Mouse (Mus musculus) telencephalon, adult 2 months (tissue): ENCODE measurements at regions not wholly inside any gene's neighbourhood (a gene's known extent, or its start where the extent isn't known, plus 50 kb on each side); places are given as distances from the start of the nearest gene placed in this dataset.

Experiments
- DNase-seq: peaks from one replicate; pipeline ENCODE4 v3.0.0-alpha.2; 2011; ENCODE audit warnings: low read depth, low spot score

DNA sequence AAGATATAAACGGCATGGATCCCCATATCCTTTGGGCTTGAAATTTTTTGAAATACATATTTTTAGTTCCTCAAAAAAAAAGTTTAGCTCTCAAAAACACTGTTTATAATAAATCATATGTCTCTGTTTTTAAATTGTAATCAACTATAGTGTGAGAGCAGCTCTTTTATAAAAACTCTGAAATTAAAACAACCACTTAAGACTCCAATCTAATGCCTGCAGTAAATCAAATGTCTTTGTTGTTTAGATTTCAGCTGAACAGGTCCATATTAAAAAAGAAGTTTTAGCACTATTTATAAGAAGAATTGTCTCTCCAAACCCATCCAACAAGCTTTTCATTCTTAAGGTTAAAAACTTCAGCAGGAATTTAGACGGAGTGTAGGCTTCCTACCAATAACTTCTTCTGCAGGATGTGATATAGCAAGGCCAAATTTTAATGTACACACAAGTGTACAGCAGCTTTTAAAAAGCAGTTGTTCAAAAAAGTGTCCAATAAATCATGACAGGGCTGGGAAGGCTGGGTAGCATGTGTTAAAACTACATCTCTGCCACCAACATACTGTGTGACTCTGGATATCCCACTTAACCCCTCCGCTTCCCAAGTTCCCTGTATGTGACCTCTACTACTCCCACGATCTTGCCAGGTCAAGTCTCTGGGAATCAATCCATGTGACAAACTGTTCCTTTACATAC lies 160.6 kb upstream of the Paip1 start:
- no peak for DNase-seq

DNA sequence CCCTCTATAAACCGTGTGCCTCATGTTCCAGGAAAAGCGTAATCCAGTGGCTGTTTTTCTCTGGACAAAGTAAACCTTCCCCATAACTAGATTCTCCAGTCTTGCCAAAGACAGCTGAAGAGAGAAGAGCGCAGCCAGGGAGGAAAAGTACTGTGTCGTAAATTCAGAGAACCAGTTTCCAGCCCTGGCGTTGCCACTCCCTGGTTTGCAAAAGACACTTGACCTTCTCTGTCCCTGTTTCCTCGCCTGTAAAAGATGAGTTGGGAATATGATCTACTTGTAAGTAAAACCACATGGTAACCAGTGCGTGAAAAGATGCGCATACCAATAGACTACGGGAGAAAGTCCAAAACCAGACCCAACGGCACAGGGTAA lies 160.1 kb upstream of the Paip1 start:
- DNase-seq: no peak

DNA sequence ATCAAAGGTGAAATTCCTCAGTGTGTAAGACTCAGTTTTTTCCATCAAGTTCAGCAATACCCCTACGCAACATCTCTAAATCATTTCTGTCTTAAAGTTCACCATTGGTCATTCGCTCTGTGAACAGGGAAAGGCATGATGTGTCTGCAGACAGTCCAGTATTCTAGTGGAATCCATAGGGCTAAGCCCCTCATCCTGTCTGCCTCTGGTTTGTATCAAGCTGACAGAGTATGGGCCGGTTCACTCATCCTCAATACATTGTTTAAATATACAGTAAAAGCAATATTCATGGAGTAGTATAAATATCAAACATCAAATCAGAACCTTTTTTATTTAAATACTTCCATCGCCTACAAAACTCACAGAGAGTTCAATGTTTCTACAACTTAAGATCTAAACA lies 152.9 kb upstream of the Paip1 start:
- DNase-seq: no peak

DNA sequence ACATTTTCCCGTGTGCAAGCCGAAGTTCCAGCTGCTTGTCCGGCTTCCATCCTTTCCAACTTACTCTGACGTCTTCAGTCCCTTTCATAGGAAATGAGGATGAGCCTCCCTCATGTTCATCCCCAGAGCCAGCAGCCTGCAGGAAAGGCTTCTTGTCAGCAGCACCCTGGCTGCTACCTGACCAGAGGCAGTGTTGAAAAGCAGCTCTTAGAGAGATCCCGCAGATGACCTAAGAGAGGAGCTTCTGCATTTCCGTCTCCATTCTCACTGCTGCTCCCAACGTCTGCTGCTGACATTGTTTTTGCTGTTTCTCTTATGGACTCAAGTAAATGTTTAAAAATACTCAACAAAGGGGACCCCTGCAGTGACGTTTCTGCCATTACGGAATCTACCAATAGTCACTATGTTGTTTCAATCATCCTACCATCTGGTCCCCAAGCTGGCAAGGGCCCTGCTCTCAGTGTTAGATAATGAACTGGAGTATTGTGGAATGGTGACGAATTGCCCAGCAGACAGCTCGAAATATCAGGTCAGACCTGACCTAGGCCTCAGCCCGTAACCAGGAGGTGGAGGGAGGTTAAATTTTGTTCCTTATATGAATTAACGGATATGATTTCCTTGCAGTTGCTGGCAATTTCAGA lies 151.0 kb upstream of the Paip1 start:
- DNase-seq: no peak

DNA sequence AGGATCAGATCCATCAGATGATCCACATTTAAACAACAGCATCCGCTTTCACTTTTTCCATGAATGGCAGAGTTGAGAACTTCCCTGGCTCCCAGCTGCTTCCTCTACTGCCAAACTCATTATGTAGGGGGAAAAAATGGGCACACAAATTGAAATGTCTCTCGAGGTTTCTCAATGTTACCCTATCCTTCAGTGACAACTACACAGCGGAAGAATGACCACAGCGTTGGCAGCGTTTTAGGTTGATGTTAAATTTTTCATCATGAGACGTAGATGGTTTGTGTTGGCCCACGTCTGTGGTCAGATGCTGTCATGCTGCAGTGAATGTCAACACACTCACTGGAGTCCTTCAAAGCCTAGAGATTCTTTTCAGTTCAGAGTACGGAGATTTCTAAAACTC lies 149.0 kb upstream of the Paip1 start:
- DNase-seq: no peak

DNA sequence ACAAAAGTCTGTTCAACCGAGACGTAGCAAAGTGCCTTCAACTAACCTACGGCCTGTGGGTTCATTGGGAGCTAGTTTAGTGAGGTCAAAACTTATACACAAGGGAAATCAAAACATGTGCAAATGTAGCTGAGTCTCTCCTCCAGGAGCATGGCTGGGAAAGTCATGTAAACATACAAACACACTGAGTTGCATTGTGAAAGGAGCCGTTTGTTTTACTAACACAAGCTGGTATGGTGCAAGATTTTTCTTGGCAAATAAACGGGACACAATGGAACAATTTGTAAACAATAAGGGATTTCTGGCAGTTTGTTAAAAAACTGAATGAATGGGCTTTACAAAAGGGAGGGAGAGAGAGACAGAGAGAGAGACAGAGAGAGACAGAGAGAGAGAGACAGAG lies 147.8 kb upstream of the Paip1 start:
- no peak for DNase-seq

DNA sequence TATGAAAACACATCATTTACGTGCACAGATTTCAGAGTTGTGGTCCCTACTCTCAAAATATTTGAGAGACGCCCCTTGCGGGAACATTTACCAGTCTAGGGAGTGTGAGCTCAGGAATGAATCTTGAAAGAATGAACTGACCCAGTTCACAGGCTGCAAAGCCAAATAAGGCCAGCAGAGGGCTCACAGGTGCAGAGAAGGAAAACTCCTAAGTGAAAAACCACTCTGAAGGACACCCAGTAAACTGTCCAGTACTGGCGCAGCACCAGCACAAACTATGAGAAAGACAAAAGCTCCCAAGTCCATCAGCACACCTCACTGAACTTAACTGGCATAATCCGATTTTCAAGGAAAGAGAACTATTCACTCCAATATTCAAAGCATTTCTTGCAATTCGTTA lies 145.0 kb upstream of the Paip1 start:
- peak; percentile 8 for DNase-seq

DNA sequence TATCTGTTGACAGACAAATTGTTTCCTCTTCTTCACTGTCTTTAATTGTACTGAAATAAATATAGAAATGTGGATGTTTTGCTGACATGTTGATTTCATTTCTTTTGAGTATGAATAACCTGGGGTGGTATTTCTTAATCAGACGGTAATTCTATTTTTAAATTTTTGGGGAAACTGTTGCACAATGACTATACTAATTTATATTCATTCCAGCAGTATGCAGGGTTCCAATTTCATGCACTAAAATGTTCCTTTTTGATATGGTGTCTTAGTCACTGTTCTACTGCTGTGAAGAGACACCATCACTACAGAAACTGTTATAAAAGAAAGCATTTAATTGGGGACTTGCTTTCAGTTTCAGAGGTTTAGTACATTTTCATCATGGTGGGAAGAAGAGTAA lies 119.2 kb upstream of the Paip1 start:
- DNase-seq: no peak

DNA sequence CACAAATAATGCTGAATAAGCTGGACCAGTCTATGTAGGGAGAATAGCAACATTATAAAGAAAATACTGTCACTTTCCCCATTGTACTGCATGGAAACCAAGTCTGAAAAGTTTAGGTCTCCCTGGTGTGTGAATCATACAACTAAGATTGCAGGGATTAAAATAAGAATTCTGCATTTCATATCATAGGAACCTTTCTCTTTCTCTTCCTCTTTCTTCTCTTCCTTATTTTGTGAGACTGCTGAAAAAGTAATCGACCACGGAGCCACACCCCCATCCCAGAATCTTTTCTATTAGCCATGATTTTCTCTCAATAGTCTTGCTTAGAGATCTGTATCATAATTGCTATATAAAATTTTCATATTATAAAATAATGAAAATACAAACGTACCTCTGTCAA lies 118.4 kb upstream of the Paip1 start:
- no peak for DNase-seq

DNA sequence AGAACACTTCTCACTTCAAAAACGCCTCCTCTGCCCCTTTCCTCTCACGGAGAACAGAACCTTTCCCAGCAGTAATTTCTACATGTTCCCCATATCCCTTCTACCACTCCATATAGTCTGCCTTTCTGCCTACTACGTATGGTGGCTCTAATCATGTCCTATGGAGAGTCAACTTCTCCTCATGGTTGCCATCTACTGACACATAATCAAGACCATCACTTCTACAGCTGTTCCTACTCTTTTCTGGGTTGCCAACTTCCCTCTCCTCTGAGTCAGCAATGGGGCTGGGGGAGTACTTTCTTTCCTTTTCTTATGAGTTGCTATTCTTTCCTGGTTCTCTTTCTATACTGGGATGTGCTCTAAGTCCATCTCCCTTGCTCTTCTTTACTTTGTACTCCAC lies 114.0 kb upstream of the Paip1 start:
- no peak for DNase-seq

DNA sequence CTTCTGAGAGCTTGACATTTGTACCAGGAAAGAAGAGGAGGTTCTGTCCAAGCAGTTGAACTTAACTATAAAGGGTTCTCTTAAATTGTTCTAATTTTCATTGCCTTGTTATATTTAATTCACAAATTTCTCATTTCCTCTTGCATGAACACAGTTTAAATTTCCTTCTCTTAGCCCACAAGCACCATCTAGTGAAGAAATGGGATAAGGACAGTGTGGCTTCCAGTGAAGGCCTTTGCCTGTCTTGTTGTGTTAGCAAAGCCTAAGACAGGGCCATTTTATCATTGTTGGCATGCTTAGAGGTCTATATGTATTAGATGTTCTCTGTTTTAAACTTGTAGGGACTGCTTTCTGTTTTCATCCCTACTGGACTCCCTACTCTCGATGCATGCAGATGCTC lies 110.0 kb upstream of the Paip1 start:
- peak; percentile 10 for DNase-seq

DNA sequence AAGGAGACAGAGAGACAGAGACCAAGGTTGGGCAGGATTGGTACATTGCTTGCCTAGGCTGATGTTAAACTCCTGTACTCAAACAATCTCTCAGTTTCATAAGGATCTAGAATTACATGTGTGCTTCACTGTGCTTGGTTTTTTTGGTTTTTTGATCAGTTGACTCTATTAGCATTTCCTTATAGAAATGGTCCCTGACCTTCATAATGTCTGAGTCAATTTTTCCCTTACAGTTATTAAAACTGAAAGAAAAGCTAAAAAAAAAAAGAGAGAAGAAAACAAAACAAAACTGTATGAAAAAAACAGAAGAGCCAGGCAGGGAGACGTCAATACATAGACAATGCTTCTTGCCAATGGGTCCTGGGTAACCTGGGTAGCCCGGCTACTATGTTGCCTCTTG lies 102.9 kb upstream of the Paip1 start:
- no peak for DNase-seq

DNA sequence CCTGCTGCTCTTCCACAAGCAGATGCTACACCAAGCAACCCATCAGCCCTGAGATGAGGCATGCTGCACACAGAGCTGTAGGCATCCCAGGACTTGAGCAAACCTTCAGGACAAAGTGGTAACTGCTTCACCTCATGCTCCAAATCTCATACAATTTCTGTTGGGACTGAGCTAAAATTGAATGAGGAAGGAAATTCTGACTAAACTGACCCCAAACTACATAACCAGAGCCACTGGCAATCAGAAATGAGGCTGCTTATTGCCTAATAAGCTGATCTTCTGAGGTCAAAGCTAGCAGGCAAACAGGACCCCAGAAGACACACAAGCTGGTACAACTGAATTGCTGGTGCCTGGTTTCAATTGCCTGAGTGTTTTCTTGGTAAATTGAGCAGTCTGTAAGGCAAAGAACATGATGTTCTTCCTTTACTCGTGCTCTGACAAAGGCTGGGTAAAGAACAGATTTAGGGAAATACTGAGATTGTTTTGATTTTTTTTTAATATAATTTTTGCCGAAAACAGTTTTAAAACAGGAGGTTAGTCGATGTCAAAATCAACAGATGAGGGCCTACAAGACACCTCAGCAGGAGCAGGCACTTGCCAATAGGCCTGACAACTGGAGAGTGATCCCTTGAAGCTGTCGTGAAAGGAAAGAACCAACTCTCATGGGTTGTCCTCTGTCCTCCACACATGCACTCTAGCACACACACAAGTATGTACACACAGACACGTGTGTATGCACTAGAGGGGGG lies 101.3 kb upstream of the Paip1 start:
- no peak for DNase-seq

DNA sequence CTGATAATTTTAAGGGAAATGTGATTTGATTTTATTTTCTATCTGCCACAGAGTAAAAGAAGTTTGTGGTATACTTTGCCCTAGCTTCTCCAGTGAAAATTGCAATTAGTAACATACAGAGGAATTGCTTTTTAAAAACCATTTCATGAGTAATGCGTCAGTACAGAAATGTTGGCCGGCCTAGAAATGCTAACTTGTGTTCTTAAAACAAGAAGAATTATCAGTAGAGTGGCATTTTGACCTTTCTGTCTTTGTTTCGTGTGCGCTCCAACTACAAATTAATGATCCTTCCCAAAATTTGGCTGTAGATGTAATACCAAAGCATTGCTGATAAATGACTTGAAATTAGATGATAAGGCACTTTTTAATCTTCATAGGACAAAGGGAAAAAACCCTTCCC lies 99.7 kb upstream of the Paip1 start:
- DNase-seq: no peak

DNA sequence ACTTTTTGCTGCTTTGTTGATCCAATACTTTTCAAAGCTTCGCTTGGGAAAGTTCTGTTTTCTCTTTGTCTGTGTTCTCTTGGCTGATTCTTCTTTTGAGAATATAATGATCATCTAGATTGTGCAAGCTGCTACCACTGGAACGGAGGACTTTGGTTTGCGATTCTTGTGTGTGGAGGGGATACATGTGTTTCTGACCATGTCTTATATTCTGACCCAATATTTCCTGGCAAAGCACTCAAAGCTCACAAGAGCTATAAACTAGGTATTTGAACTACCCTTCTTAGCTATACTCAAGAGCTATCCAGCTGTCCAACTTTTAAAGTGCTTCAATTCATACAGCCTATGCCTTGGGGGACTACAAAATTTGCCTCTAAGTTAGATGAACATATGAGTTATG lies 96.6 kb upstream of the Paip1 start:
- no peak for DNase-seq

DNA sequence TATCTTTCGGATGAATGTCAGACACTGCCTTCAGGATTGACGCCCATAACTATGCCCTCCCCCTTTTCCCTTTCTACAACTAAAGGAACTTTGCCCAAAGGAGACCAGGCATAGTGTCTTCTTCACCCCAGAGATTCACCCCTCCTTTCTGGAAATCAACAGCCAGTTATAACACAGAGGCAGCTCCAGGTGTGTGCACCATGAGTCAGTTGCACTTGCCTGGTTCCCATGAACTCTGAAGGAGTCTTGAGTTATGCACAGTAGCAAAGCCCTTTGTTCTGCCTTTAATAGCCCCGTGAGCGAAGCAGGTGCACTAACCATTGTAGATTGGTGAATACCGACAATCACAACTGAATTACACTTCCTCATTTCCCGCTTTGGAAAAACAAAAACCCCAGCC lies 94.5 kb upstream of the Paip1 start:
- no peak for DNase-seq

DNA sequence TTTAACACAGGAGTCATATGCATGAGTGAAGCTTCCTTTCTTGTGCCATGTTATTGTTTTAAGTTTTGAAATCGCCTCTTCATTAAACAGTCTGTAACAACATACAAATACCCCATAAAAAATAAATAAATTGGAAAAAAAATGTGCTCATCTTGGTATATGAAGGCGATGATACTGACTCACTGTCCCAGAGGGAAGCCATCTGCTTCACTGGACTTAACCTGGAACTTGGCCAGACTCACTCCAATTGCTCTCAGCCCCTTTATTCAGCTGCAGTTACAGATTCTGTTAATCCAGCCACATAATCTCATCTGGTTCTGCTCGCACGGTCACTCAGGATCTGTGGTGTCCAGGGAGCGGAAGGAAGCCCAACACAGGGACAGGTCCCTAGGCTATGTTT lies 90.5 kb upstream of the Paip1 start:
- no peak for DNase-seq

DNA sequence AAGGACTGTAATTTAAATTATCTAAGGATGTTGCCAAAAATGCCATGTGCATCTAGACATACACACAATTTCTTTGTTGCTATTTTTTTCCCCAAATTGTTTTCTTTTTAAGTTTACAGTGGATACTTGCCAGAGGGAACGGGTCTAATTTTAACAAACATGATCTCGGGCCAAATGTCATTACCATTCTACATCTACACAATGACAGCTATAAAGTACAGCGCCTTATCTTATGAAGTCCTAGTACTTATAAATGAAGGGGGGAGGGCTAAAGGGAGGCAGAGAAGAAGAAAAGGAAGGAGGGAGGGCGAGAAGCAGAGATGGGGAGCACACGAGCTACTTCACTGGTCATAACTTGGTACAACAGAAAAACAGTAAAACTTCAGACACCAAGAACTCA lies 89.4 kb upstream of the Paip1 start:
- no peak for DNase-seq

DNA sequence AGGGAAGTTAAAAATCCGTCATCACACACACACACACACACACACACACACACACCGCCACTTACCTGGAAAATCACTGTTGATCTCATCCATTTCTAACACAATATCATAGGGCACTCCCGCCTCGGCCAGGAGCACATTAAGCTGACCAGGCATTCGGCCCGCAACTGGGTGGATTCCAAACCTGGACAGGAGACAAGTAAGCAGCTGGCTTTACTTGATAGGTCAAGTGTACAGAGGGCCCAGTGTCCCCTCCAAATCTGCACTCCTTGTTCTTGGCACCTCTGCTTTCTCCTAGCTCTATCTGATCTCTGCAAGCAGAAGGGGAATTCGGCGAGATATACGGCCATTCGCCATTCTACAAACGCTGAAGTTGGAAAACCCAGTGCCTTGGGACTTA lies 88.6 kb upstream of the Paip1 start:
- no peak for DNase-seq

DNA sequence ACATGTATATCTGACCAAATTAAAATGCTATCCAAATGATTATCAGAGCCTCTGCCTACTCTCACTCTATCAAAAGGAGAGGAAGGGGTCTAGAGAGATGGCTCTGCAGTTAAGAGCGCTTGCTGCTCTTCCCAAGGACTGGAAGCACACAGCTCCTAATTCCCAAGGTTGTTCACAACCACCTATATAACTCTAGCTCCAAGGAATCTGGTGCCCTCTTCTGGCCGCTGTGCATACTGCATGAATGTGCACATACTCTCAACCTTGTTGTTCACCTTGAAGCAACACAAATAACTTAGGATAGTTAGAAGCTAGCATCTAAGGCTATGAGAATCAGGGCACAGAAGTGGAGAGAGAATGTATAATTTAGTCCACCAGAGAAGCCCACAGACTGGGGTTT lies 86.6 kb upstream of the Paip1 start:
- no peak for DNase-seq

DNA sequence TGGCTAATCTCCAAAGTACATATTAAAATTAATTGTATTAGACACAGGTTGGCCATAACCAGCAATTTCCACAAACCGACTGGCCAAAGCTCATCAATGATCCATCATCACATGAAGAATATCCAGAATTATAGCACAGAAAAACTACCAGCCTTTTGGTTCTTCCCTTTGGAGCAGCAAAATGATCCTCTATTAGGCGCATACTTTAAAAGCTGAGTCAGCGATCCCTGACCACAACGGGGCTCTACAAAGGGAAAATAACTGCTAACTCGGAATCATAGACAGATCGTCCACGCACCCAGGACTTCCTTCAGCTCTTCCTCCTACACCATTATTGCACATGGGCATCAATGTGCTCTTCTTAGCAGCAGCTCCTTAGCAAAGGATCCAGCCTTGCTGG lies 85.6 kb upstream of the Paip1 start:
- DNase-seq: no peak

DNA sequence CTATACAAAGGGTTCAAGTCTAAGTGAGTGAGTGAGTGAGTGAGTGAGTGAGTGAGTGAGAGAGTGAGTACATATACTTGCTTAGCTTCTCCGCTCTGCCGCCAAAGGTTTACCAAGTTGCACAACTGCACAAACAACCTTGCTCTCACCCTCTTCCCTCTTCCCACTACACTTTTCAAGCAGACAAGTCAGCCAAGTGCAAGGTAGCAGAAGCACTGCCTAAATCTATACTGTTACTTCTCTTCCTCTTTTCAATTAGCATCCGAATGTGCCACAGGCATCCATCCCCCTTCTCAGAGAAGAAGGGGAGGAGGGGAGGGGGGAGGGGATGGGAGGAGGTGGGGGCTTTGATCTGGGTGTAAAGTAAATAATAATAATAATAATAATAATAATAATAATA lies 80.4 kb upstream of the Paip1 start:
- DNase-seq: no peak

DNA sequence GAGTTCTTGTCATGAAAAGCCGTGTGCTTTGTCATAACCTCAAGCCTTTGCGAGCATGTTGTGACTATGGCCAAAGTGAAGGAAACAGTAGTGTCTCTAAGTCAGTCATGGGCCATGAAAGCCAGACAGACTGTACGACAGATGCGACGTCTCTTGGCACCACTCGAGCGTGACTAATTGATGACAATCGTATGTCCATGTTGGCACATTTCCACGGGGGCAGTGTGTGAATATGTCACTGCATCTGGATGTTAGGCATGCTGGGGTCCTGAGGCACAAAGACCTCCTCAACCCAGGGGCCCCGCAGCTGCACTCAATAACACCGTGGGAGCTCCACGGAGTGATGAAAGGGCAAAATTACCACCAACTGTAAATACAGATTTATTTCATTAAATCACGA lies 77.1 kb upstream of the Paip1 start:
- DNase-seq: no peak
